Mouse (Mus musculus): Measurements from ENCODE around the gene 1700029H14Rik. TPM values are rescaled to one million over a fixed set of nuclear protein-coding genes. Genes with fewer than 3 reads are reported as not detected.

The 1700029H14Rik gene
- polyA plus RNA-seq, 1 experiment from 2014 or later, result not detected

- no peaks in the 10 kb centered on the region for H3K36me3 ChIP-seq
- H3K27ac ChIP-seq, result no peak overlapping the region
- no peak overlapping the region for H3K9ac ChIP-seq
- 86% methylated on average over 9 of the region's 9 CpGs for WGBS
- no peak for ATAC-seq (ENCODE audit: insufficient number of reproducible peaks, insufficient read depth, low FRiP score, low TSS enrichment, low read depth)
- H3K4me3 ChIP-seq, result no peak overlapping the region
- no peak overlapping the region for H3K4me2 ChIP-seq
- H3K27me3 ChIP-seq, result peaks cover 7% of the 10 kb centered on the region; the same call in 1 of the 2 replicates
- 0 out of 2 replicates have a peak, but pooled peaks cover 3% of the 10 kb centered on the region for H3K4me1 ChIP-seq
- H3K9me3 ChIP-seq, result no peaks in the 10 kb centered on the region
These were observed 42.8 kb downstream of the 1700029H14Rik start for GRCm38 (mm10) chr8:13519503-13519902.

GRCm38 (mm10) chr8:13517284-13517781 lies 44.9 kb downstream of the 1700029H14Rik start:
- Histone ChIP-seq H3K9me3 (no peaks in the 10 kb centered on the region), H3K36me3 (no peaks in the 10 kb centered on the region), H3K27ac (no peak overlapping the region), H3K9ac (no peak overlapping the region), H3K4me1 (0 out of 2 replicates have a peak, but pooled peaks cover 3% of the 10 kb centered on the region), H3K4me2 (no peak overlapping the region), H3K27me3 (peaks cover 4% of the 10 kb centered on the region; the same call in 1 of the 2 replicates), H3K4me3 (no peak overlapping the region)
- no peak for ATAC-seq (ENCODE audit: insufficient number of reproducible peaks, insufficient read depth, low FRiP score, low TSS enrichment, low read depth)
- 90% methylated on average over 6 of the region's 6 CpGs for WGBS

DNA sequence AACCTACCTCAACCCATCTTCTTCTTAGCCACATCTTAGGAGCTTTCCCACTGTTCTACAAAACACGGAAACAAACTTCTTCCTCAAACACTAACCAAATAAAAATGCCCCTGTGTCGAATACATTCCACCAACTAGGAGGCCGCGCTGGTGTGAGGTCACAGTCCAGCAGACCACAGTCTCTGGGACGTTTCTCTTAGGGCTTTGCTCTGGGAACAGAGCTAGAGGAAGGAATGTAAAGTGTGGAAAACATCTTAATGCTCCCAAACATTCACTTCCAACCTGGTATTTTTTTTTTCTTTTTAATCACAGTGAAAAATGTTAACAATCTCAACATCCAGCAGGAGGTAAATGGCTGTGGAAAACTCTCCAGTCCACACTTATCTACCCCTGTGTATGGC lies 45.5 kb downstream of the 1700029H14Rik start:
- WGBS, result 81% methylated on average over 5 of the region's 5 CpGs
- no peaks in the 10 kb centered on the region for H3K9me3 ChIP-seq
- H3K27me3 ChIP-seq, result peaks cover 2% of the 10 kb centered on the region; the same call in 1 of the 2 replicates
- no peak for ATAC-seq (ENCODE audit: insufficient number of reproducible peaks, insufficient read depth, low FRiP score, low TSS enrichment, low read depth)
- 0 out of 2 replicates have a peak, but pooled peaks cover 3% of the 10 kb centered on the region for H3K4me1 ChIP-seq
- no peak overlapping the region for H3K4me3 ChIP-seq
- no peak overlapping the region for H3K27ac ChIP-seq
- no peaks in the 10 kb centered on the region for H3K36me3 ChIP-seq
- H3K4me2 ChIP-seq, result no peak overlapping the region
- H3K9ac ChIP-seq, result no peak overlapping the region

DNA sequence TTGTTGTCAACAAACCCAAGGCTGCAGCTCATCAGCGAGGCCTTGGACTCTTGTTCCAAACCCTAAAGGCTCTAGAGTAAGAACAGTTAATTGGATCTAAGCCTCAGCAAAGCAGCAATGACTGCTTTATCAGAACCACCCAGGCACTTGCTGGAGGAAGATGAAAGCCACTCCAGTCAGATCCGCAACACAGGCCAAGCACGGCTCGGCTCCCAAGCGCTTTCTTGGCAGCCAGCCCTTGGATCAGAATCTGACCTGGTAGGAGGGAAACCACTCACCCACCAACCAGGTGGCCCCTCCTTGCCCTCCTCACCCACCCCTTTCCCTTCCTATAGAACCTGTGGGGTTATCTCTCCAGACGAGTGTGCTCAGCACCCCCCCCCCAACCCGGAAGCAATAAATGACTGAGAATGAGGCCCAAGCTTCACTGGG lies 46.2 kb downstream of the 1700029H14Rik start:
- 82% methylated on average over 7 of the region's 7 CpGs for WGBS
- H3K27me3 ChIP-seq, result peaks cover 2% of the 10 kb centered on the region; the same call in 1 of the 2 replicates
- H3K9ac ChIP-seq, result no peak overlapping the region
- no peak overlapping the region for H3K4me3 ChIP-seq
- no peaks in the 10 kb centered on the region for H3K36me3 ChIP-seq
- 0 out of 2 replicates have a peak, but pooled peaks cover 3% of the 10 kb centered on the region for H3K4me1 ChIP-seq
- no peaks in the 10 kb centered on the region for H3K9me3 ChIP-seq
- no peak overlapping the region for H3K4me2 ChIP-seq
- H3K27ac ChIP-seq, result no peak overlapping the region
- ATAC-seq (ENCODE audit: insufficient number of reproducible peaks, insufficient read depth, low FRiP score, low TSS enrichment, low read depth), result 0 out of 2 replicates have a peak, but pooled peaks have one; percentile 10

- Histone ChIP-seq H3K27ac (no peak overlapping the region), H3K9ac (no peak overlapping the region), H3K36me3 (no peaks in the 10 kb centered on the region), H3K9me3 (no peaks in the 10 kb centered on the region), H3K27me3 (no peaks in the 10 kb centered on the region), H3K4me2 (no peak overlapping the region), H3K4me1 (0 out of 2 replicates have a peak, but pooled peaks cover 3% of the 10 kb centered on the region), H3K4me3 (no peak overlapping the region)
- WGBS, result 76% methylated on average over 5 of the region's 5 CpGs
- ATAC-seq (ENCODE audit: insufficient number of reproducible peaks, insufficient read depth, low FRiP score, low TSS enrichment, low read depth), result no peak
These were observed 48.5 kb downstream of the 1700029H14Rik start for GRCm38 (mm10) chr8:13513556-13514370.

- H3K4me2 ChIP-seq, result no peak overlapping the region
- H3K36me3 ChIP-seq, result no peaks in the 10 kb centered on the region
- H3K4me3 ChIP-seq, result no peak overlapping the region
- H3K27ac ChIP-seq, result no peak overlapping the region
- WGBS, result 75% methylated on average over 6 of the region's 6 CpGs
- no peak for ATAC-seq (ENCODE audit: insufficient number of reproducible peaks, insufficient read depth, low FRiP score, low TSS enrichment, low read depth)
- H3K9me3 ChIP-seq, result no peaks in the 10 kb centered on the region
- H3K4me1 ChIP-seq, result 0 out of 2 replicates have a peak, but pooled peaks cover 3% of the 10 kb centered on the region
- H3K27me3 ChIP-seq, result no peaks in the 10 kb centered on the region
- H3K9ac ChIP-seq, result no peak overlapping the region
These were observed 49.6 kb downstream of the 1700029H14Rik start for GRCm38 (mm10) chr8:13512677-13513076.

DNA sequence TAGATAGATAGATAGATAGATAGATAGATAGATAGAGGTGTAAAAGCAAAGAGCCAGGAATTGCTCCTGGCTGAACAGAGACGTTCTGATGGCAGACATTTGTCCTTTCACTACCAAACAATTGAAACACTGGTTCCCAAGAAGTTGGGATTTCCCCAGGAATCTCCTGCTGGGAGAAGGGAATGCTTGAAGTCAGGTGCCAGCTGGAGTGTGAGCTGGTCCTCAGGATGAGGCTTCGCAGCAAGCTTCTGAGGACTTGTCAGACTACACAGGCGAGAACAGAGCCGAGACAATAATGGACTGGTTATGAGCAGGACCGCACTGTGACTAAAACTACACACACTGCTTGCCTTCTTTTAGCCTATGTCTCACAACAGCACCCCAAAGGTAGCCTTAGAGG lies 50.2 kb downstream of the 1700029H14Rik start:
- no peaks in the 10 kb centered on the region for H3K36me3 ChIP-seq
- no peak overlapping the region for H3K4me3 ChIP-seq
- ATAC-seq (ENCODE audit: insufficient number of reproducible peaks, insufficient read depth, low FRiP score, low TSS enrichment, low read depth), result no peak
- 76% methylated on average over 5 of the region's 5 CpGs for WGBS
- H3K27me3 ChIP-seq, result no peaks in the 10 kb centered on the region
- H3K27ac ChIP-seq, result no peak overlapping the region
- no peak overlapping the region for H3K9ac ChIP-seq
- 0 out of 2 replicates have a peak, but pooled peaks cover 3% of the 10 kb centered on the region for H3K4me1 ChIP-seq
- H3K4me2 ChIP-seq, result no peak overlapping the region
- no peaks in the 10 kb centered on the region for H3K9me3 ChIP-seq

- Histone ChIP-seq H3K4me3 (no peak overlapping the region), H3K4me1 (no peaks in the 10 kb centered on the region), H3K4me2 (no peak overlapping the region), H3K9me3 (no peaks in the 10 kb centered on the region), H3K27ac (no peak overlapping the region), H3K9ac (no peak overlapping the region), H3K36me3 (no peaks in the 10 kb centered on the region), H3K27me3 (0 out of 2 replicates have a peak, but pooled peaks cover 5% of the 10 kb centered on the region)
- WGBS, result 85% methylated on average over 3 of the region's 3 CpGs
- ATAC-seq (ENCODE audit: insufficient number of reproducible peaks, insufficient read depth, low FRiP score, low TSS enrichment, low read depth), result no peak
These were observed 54.9 kb downstream of the 1700029H14Rik start for GRCm38 (mm10) chr8:13507284-13507937.

DNA sequence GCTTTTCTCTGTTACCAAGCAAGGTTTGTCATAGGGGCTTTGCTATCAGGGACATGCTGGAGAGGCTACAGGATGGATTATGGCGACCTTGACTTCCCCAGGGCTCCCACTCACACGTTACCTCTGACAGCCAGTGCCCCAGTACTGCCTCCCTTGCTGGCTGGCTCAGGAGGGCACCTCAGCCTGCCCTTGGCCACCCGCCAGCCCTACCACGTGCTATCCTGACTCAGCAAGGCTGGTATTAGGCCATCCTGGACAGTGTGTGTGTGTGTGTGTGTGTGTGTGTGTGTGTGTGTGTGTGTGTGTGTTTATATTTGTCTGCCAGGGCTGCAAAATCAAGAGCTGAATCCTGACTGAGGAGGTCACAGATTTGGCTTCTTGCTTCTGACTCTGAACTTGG lies 55.4 kb downstream of the 1700029H14Rik start:
- no peaks in the 10 kb centered on the region for H3K36me3 ChIP-seq
- WGBS, result 54% methylated on average over 4 of the region's 4 CpGs
- no peaks in the 10 kb centered on the region for H3K4me1 ChIP-seq
- H3K27me3 ChIP-seq, result 0 out of 2 replicates have a peak, but pooled peaks cover 5% of the 10 kb centered on the region
- no peak for ATAC-seq (ENCODE audit: insufficient number of reproducible peaks, insufficient read depth, low FRiP score, low TSS enrichment, low read depth)
- no peak overlapping the region for H3K27ac ChIP-seq
- no peak overlapping the region for H3K4me3 ChIP-seq
- no peak overlapping the region for H3K4me2 ChIP-seq
- H3K9me3 ChIP-seq, result no peaks in the 10 kb centered on the region
- no peak overlapping the region for H3K9ac ChIP-seq

GRCm38 (mm10) chr8:13504894-13505674 lies 57.2 kb downstream of the 1700029H14Rik start:
- H3K9ac ChIP-seq, result no peak overlapping the region
- 0 out of 2 replicates have a peak, but pooled peaks cover 5% of the 10 kb centered on the region for H3K27me3 ChIP-seq
- ATAC-seq (ENCODE audit: insufficient number of reproducible peaks, insufficient read depth, low FRiP score, low TSS enrichment, low read depth), result no peak
- no peak overlapping the region for H3K4me2 ChIP-seq
- no peak overlapping the region for H3K4me3 ChIP-seq
- H3K4me1 ChIP-seq, result no peaks in the 10 kb centered on the region
- H3K9me3 ChIP-seq, result no peaks in the 10 kb centered on the region
- no peaks in the 10 kb centered on the region for H3K36me3 ChIP-seq
- H3K27ac ChIP-seq, result no peak overlapping the region
